Mouse (Mus musculus) hindbrain, embryonic 11.5 days (tissue): ENCODE measurements around the gene Ntn3. TPM values are rescaled to one million over a fixed set of nuclear protein-coding genes. Genes with fewer than 3 reads are reported as not detected.
A peak's percentile ranks its signal among the peaks of the same experiment; 100 is the strongest.

Source experiments
- ATAC-seq: fragments of 200-750 bp; cut with Nextera tagmentation; 2 replicates; pipeline ENCODE4 v1.8.0; 2017; ENCODE audit warnings: mild to moderate bottlenecking, moderate TSS enrichment, moderate library complexity; ENCODE audit not compliant: low FRiP score
- DNase-seq: peaks from one replicate; pipeline ENCODE4 v3.0.0-alpha.2; 2015; ENCODE audit warnings: low spot score
- H3K27ac ChIP-seq: fragments of 300-500 bp; sonication (generic); 2 replicates; pipeline ENCODE4 v1.5.1; 2014; ENCODE audit warnings: mild to moderate bottlenecking, low read depth, low read length
- H3K27me3 ChIP-seq: fragments of 300-500 bp; sonication (generic); 2 replicates; pipeline ENCODE4 v1.6.1; 2014; ENCODE audit warnings: mild to moderate bottlenecking, low read length, moderate library complexity, mixed read lengths; ENCODE audit not compliant: control insufficient read depth, insufficient read depth
- H3K36me3 ChIP-seq: fragments of 300-500 bp; sonication (generic); 2 replicates; pipeline ENCODE4 v1.6.1; 2014; ENCODE audit warnings: mild to moderate bottlenecking, low read length, moderate library complexity, mixed read lengths; ENCODE audit not compliant: control insufficient read depth, insufficient read depth
- H3K4me1 ChIP-seq: fragments of 300-500 bp; sonication (generic); replicated peaks from 2 replicates; pipeline ENCODE4 v1.6.1; 2014; ENCODE audit warnings: low read length, mixed read lengths; ENCODE audit not compliant: control insufficient read depth, insufficient read depth
- H3K4me2 ChIP-seq: fragments of 300-500 bp; sonication (generic); replicated peaks from 2 replicates; pipeline ENCODE4 v1.6.1; 2014; ENCODE audit warnings: mild to moderate bottlenecking, low read depth, low read length
- H3K4me3 ChIP-seq: fragments of 300-500 bp; sonication (generic); 2 replicates; pipeline ENCODE4 v1.5.1; 2014; ENCODE audit warnings: low read depth, low read length
- H3K9ac ChIP-seq: fragments of 300-500 bp; sonication (generic); 2 replicates; pipeline ENCODE4 v1.6.1; 2014; ENCODE audit warnings: low read depth, low read length
- H3K9me3 ChIP-seq: fragments of 300-500 bp; sonication (generic); 2 replicates; pipeline ENCODE4 v1.6.1; 2016; ENCODE audit warnings: low read length; ENCODE audit not compliant: control insufficient read depth
- WGBS: fragments of 180-500 bp; shearing (Covaris S2); extraction: QIAGEN DNeasy Blood & Tissue Kit; methylation state at CpG from one replicate; pipeline ENCODE4 v1.1.7; 2014; 5-methylcytosine and 5-hydroxymethylcytosine counted together
- polyA plus RNA-seq: library from polyadenylated mRNA; unstranded; fragments of >200 nt; fragmentation: Nextera tagmentation; extraction: Ambion mirVana; gene quantifications from 2 replicates; pipeline ENCODE4 v1.2.1, GENCODE M21; 2014

The Ntn3 gene
- polyA plus RNA-seq: 4.4 and 5.0 TPM in 2 replicates

GRCm38 (mm10) chr17:24209043-24209915, at the start of gene Ntn3:
Ntn3 (minus strand) TSS chr17:24209531.
- H3K9ac ChIP-seq: peak within 1 kb of the TSS; percentile 80
- no peaks in the 10 kb centered on the region for H3K9me3 ChIP-seq
- peaks cover 19% of the 10 kb centered on the region for H3K27me3 ChIP-seq
- peaks cover 29% of the 10 kb centered on the region for H3K4me1 ChIP-seq
- peak within 1 kb of the TSS; percentile 48 for H3K4me3 ChIP-seq
- H3K27ac ChIP-seq: peak within 1 kb of the TSS; percentile 79
- H3K4me2 ChIP-seq: peak within 1 kb of the TSS; percentile 94
- DNase-seq (peak; percentile 74), ATAC-seq (peak; percentile 36)
- WGBS: 1% methylated on average over 18 of the region's 43 CpGs
- H3K36me3 ChIP-seq: no peaks in the 10 kb centered on the region

DNA sequence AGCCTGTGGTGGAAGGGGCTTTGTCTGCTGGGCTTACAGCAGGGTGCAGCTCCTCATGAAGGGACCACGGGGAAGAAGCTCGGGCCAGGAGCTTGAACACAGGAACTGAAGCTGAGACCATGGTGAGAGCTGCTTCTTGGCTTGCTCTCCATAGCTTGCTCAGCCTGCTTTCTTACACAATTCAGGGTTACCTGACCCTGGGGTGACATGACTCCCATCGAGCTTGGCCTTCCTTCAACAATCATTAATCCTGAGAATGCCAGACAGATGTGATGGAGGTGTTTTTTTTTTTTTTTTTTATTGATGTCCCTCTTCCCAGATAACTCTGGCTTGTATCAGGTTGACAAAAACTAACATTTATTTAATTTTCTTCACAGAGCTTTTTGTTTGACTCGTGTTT, 49.6 kb upstream of the Ntn3 start:
- WGBS: 76% methylated on average over 4 of the region's 4 CpGs
- no peak for ATAC-seq
- no peak overlapping the region for H3K4me2 ChIP-seq
- no peak overlapping the region for H3K9ac ChIP-seq
- no peak overlapping the region for H3K27ac ChIP-seq
- no peak overlapping the region for H3K4me3 ChIP-seq
- DNase-seq: no peak
- no peaks in the 10 kb centered on the region for H3K27me3 ChIP-seq
- no peaks in the 10 kb centered on the region for H3K36me3 ChIP-seq
- no peaks in the 10 kb centered on the region for H3K9me3 ChIP-seq
- H3K4me1 ChIP-seq: no peaks in the 10 kb centered on the region

GRCm38 (mm10) chr17:24252329-24252728, 43.0 kb upstream of the Ntn3 start:
- H3K36me3 ChIP-seq: peaks cover 6% of the 10 kb centered on the region; the same call in 1 of the 2 replicates
- 91% methylated on average over 2 of the region's 2 CpGs for WGBS
- H3K9me3 ChIP-seq: no peaks in the 10 kb centered on the region
- H3K4me2 ChIP-seq: no peak overlapping the region
- no peak overlapping the region for H3K4me3 ChIP-seq
- no peak overlapping the region for H3K27ac ChIP-seq
- H3K27me3 ChIP-seq: no peaks in the 10 kb centered on the region
- DNase-seq: no peak
- no peak for ATAC-seq
- no peak overlapping the region for H3K9ac ChIP-seq
- 0 out of 2 replicates have a peak, but pooled peaks cover 4% of the 10 kb centered on the region for H3K4me1 ChIP-seq

GRCm38 (mm10) chr17:24251320-24252069, 42.2 kb upstream of the Ntn3 start, which contains the start of gene Ccnf:
Ccnf (minus strand) TSS chr17:24251484.
- peak within 1 kb of the TSS; percentile 64 for H3K4me3 ChIP-seq
- no peaks in the 10 kb centered on the region for H3K27me3 ChIP-seq
- peak within 1 kb of the TSS; percentile 59 for H3K4me2 ChIP-seq
- 0 out of 2 replicates have a peak, but pooled peaks cover 4% of the 10 kb centered on the region for H3K4me1 ChIP-seq
- DNase-seq: peak; percentile 98
- peak within 1 kb of the TSS; percentile 71 for H3K27ac ChIP-seq
- WGBS: 1% methylated on average over 48 of the region's 48 CpGs
- peak; percentile 100 for ATAC-seq
- peaks cover 6% of the 10 kb centered on the region; the same call in 1 of the 2 replicates for H3K36me3 ChIP-seq
- peak within 1 kb of the TSS; percentile 78 for H3K9ac ChIP-seq
- H3K9me3 ChIP-seq: no peaks in the 10 kb centered on the region

DNA sequence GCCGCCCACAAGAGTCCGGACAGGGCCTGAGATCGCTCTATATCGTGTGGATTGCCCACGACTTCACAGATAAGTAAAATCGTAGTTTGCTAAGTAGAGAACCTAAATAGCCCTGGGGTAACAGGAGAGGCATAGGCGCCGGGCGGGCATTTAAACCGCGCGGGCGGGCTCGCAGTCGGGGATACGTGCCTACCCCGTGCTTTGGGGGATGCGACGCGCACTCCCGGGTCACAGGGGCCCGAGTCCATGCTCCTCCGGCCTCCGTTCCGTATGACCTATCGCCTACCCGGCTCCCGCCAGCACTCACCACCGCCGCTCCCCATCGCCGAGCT, 41.6 kb upstream of the Ntn3 start:
- Histone ChIP-seq H3K4me3 (peak overlapping the region; percentile 64), H3K9me3 (no peaks in the 10 kb centered on the region), H3K4me2 (peak overlapping the region; percentile 51), H3K9ac (peak overlapping the region; percentile 78), H3K27me3 (no peaks in the 10 kb centered on the region), H3K36me3 (peaks cover 6% of the 10 kb centered on the region; the same call in 1 of the 2 replicates), H3K27ac (no peak overlapping the region; the same call in 1 of the 2 replicates), H3K4me1 (0 out of 2 replicates have a peak, but pooled peaks cover 4% of the 10 kb centered on the region)
- under 1% methylated on average over 29 of the region's 32 CpGs for WGBS
- no peak for DNase-seq
- ATAC-seq: no peak

GRCm38 (mm10) chr17:24248641-24249040, 39.3 kb upstream of the Ntn3 start:
- no peak overlapping the region for H3K9ac ChIP-seq
- H3K27ac ChIP-seq: no peak overlapping the region
- ATAC-seq (no peak), DNase-seq (peak; percentile 18)
- H3K27me3 ChIP-seq: no peaks in the 10 kb centered on the region
- no peak overlapping the region for H3K4me2 ChIP-seq
- H3K9me3 ChIP-seq: 0 out of 2 replicates have a peak, but pooled peaks cover 4% of the 10 kb centered on the region
- H3K4me3 ChIP-seq: no peak overlapping the region
- 94% methylated on average over 2 of the region's 2 CpGs for WGBS
- H3K36me3 ChIP-seq: peaks cover 22% of the 10 kb centered on the region
- H3K4me1 ChIP-seq: 0 out of 2 replicates have a peak, but pooled peaks cover 4% of the 10 kb centered on the region

DNA sequence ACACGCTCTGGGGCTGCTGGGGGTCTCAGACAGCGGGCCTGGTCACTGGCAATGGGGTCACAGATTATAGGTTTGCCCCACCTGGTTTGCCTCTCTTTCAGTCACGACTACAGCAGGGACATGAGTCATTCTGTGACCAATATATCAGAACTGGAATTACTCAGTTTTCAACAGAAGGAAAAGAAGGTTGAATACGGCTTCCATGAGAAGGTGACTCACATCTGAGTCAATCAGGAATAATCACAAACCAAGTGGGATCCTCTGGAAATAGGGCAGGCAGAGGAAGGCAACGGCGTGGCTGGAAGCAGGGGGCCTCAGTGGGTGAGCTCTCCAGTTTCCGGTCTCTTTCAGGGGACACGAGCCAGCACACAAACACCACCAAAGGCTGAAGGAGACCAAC, 34.7 kb upstream of the Ntn3 start:
- H3K9ac ChIP-seq: no peak overlapping the region
- no peak for ATAC-seq
- H3K27ac ChIP-seq: no peak overlapping the region
- H3K4me2 ChIP-seq: no peak overlapping the region
- 95% methylated on average over 8 of the region's 8 CpGs for WGBS
- no peaks in the 10 kb centered on the region for H3K27me3 ChIP-seq
- H3K9me3 ChIP-seq: 0 out of 2 replicates have a peak, but pooled peaks cover 4% of the 10 kb centered on the region
- no peaks in the 10 kb centered on the region for H3K4me1 ChIP-seq
- H3K36me3 ChIP-seq: peaks cover 40% of the 10 kb centered on the region
- no peak for DNase-seq
- H3K4me3 ChIP-seq: no peak overlapping the region

GRCm38 (mm10) chr17:24243311-24243969, 34.1 kb upstream of the Ntn3 start:
- H3K9me3 ChIP-seq: 0 out of 2 replicates have a peak, but pooled peaks cover 4% of the 10 kb centered on the region
- WGBS: 87% methylated on average over 4 of the region's 4 CpGs
- peak; percentile 52 for DNase-seq

More at GRCm38 (mm10) chr17:24243311-24243969, 34.1 kb upstream of the Ntn3 start:
- no peaks in the 10 kb centered on the region for H3K27me3 ChIP-seq
- H3K9ac ChIP-seq: no peak overlapping the region
- ATAC-seq: no peak
- H3K27ac ChIP-seq: no peak overlapping the region
- peaks cover 41% of the 10 kb centered on the region for H3K36me3 ChIP-seq
- no peak overlapping the region for H3K4me3 ChIP-seq
- no peak overlapping the region for H3K4me2 ChIP-seq
- H3K4me1 ChIP-seq: no peaks in the 10 kb centered on the region
